Mouse (Mus musculus) kidney, postnatal 0 days (tissue): ENCODE data around the gene Jsrp1. TPM values are rescaled to one million over a fixed set of nuclear protein-coding genes. Genes with fewer than 3 reads are reported as not detected.

Experiments used
- ATAC-seq: fragments of 200-750 bp; cut with Nextera tagmentation; replicated peaks from 2 replicates; pipeline ENCODE4 v1.8.0; 2017; ENCODE audit warnings: low read depth, moderate number of reproducible peaks, moderate TSS enrichment, moderate library complexity; ENCODE audit not compliant: low FRiP score
- DNase-seq: peaks from one replicate; pipeline ENCODE4 v3.0.0-alpha.2; 2016; ENCODE audit warnings: low spot score
- H3K27ac ChIP-seq: fragments of 300-500 bp; sonication (generic); 2 replicates; pipeline ENCODE4 v1.5.1; 2014; ENCODE audit warnings: mild to moderate bottlenecking
- H3K27me3 ChIP-seq: fragments of 300-500 bp; sonication (generic); 2 replicates; pipeline ENCODE4 v1.6.1; 2014; ENCODE audit warnings: low read length, mixed read lengths; ENCODE audit not compliant: insufficient read depth
- H3K36me3 ChIP-seq: fragments of 300-500 bp; sonication (generic); 2 replicates; pipeline ENCODE4 v1.6.1; 2014; ENCODE audit warnings: low read length, mixed read lengths; ENCODE audit not compliant: insufficient read depth
- H3K4me1 ChIP-seq: fragments of 300-500 bp; sonication (generic); replicated peaks from 2 replicates; pipeline ENCODE4 v1.6.1; 2014; ENCODE audit warnings: antibody characterized with exemption, low read length, mixed read lengths; ENCODE audit not compliant: insufficient read depth
- H3K4me2 ChIP-seq: fragments of 300-500 bp; sonication (generic); 2 replicates; pipeline ENCODE4 v1.6.1; 2014; ENCODE audit warnings: mild to moderate bottlenecking, low read length, moderate library complexity, mixed read lengths
- H3K4me3 ChIP-seq: fragments of 300-500 bp; sonication (generic); replicated peaks from 2 replicates; pipeline ENCODE4 v1.5.1; 2014; ENCODE audit warnings: low read depth, low read length
- H3K9ac ChIP-seq: fragments of 300-500 bp; sonication (generic); 2 replicates; pipeline ENCODE4 v1.6.1; 2014; ENCODE audit warnings: low read depth, low read length
- H3K9me3 ChIP-seq: fragments of 300-500 bp; sonication (generic); replicated peaks from 2 replicates; pipeline ENCODE4 v1.6.1; 2016; ENCODE audit warnings: low read length, inconsistent platforms, mixed read lengths
- CTCF ChIP-seq: IDR thresholded peaks from 2 replicates; pipeline ENCODE4 v1.5.1; 2016; ENCODE audit warnings: antibody characterized with exemption, low read depth, mild to moderate bottlenecking, moderate library complexity
- WGBS: fragments of 180-500 bp; shearing (Covaris S2); extraction: QIAGEN DNeasy Blood & Tissue Kit; methylation state at CpG from one replicate; pipeline ENCODE4 v1.1.7; 2014; 5-methylcytosine and 5-hydroxymethylcytosine counted together
- polyA plus RNA-seq: library from polyadenylated mRNA; unstranded; fragments of >200 nt; fragmentation: Nextera tagmentation; extraction: Ambion mirVana; gene quantifications from 2 replicates; pipeline ENCODE4 v1.2.1, GENCODE M21; 2015

The Jsrp1 gene
- polyA plus RNA-seq, 1 experiment from 2014 or later, result 4.6 TPM

- no peaks in the 10 kb centered on the region for H3K27me3 ChIP-seq
- H3K27ac ChIP-seq, result no peak overlapping the region
- H3K9me3 ChIP-seq, result no peaks in the 10 kb centered on the region
- no peak for DNase-seq
- ATAC-seq, result no peak
- H3K4me1 ChIP-seq, result no peaks in the 10 kb centered on the region
- no peak overlapping the region for H3K9ac ChIP-seq
- H3K4me2 ChIP-seq, result no peak overlapping the region
- no peak for TF ChIP-seq CTCF
- no peak overlapping the region for H3K4me3 ChIP-seq
- H3K36me3 ChIP-seq, result peaks cover 89% of the 10 kb centered on the region
- WGBS, result 98% methylated on average over 2 of the region's 2 CpGs
Observed at GRCm38 (mm10) chr10:80784302-80784701, 29.0 kb downstream of the Jsrp1 start.

GRCm38 (mm10) chr10:80779565-80779964 lies 33.7 kb downstream of the Jsrp1 start:
- no peak overlapping the region for H3K9ac ChIP-seq
- no peak for TF ChIP-seq CTCF
- no peaks in the 10 kb centered on the region for H3K4me1 ChIP-seq

GRCm38 (mm10) chr10:80777123-80777522 lies 36.2 kb downstream of the Jsrp1 start:
- H3K36me3 ChIP-seq, result peaks cover 70% of the 10 kb centered on the region
- WGBS, result 91% methylated on average over 5 of the region's 5 CpGs
- H3K9me3 ChIP-seq, result no peaks in the 10 kb centered on the region
- no peaks in the 10 kb centered on the region for H3K27me3 ChIP-seq
- ATAC-seq, result no peak
- H3K9ac ChIP-seq, result no peak overlapping the region
- no peak overlapping the region for H3K27ac ChIP-seq
- no peak overlapping the region for H3K4me2 ChIP-seq
- H3K4me1 ChIP-seq, result no peaks in the 10 kb centered on the region
- no peak overlapping the region for H3K4me3 ChIP-seq
- no peak for TF ChIP-seq CTCF
- DNase-seq, result no peak

More at GRCm38 (mm10) chr10:80779565-80779964, 33.7 kb downstream of the Jsrp1 start:
- Histone ChIP-seq H3K4me2 (no peak overlapping the region), H3K27me3 (no peaks in the 10 kb centered on the region), H3K9me3 (no peaks in the 10 kb centered on the region), H3K36me3 (peaks cover 74% of the 10 kb centered on the region), H3K4me3 (no peak overlapping the region), H3K27ac (no peak overlapping the region)
- DNase-seq (no peak), ATAC-seq (no peak)

GRCm38 (mm10) chr10:80776358-80776869 lies 36.9 kb downstream of the Jsrp1 start:
- WGBS, result 82% methylated on average over 6 of the region's 6 CpGs
- peaks cover 71% of the 10 kb centered on the region for H3K36me3 ChIP-seq
- H3K27ac ChIP-seq, result no peak overlapping the region

GRCm38 (mm10) chr10:80775731-80776130 lies 37.6 kb downstream of the Jsrp1 start:
- no peaks in the 10 kb centered on the region for H3K27me3 ChIP-seq
- TF ChIP-seq CTCF, result no peak
- WGBS, result 90% methylated on average over 4 of the region's 4 CpGs
- DNase-seq (no peak), ATAC-seq (no peak)
- no peak overlapping the region for H3K27ac ChIP-seq
- no peaks in the 10 kb centered on the region for H3K9me3 ChIP-seq
- H3K4me2 ChIP-seq, result no peak overlapping the region
- no peaks in the 10 kb centered on the region for H3K4me1 ChIP-seq
- peaks cover 71% of the 10 kb centered on the region for H3K36me3 ChIP-seq
- H3K4me3 ChIP-seq, result no peak overlapping the region
- H3K9ac ChIP-seq, result no peak overlapping the region

More at GRCm38 (mm10) chr10:80776358-80776869, 36.9 kb downstream of the Jsrp1 start:
- no peak for ATAC-seq
- no peaks in the 10 kb centered on the region for H3K9me3 ChIP-seq
- DNase-seq, result no peak
- TF ChIP-seq CTCF, result no peak
- H3K4me2 ChIP-seq, result no peak overlapping the region
- H3K4me3 ChIP-seq, result no peak overlapping the region
- H3K4me1 ChIP-seq, result no peaks in the 10 kb centered on the region
- H3K9ac ChIP-seq, result no peak overlapping the region
- no peaks in the 10 kb centered on the region for H3K27me3 ChIP-seq

- no peak for TF ChIP-seq CTCF
- WGBS, result 87% methylated on average over 4 of the region's 4 CpGs
- ATAC-seq (0 out of 2 replicates have a peak, but pooled peaks have one; percentile 14), DNase-seq (no peak)
- Histone ChIP-seq H3K9me3 (no peaks in the 10 kb centered on the region), H3K9ac (no peak overlapping the region), H3K36me3 (peaks cover 78% of the 10 kb centered on the region), H3K4me1 (no peaks in the 10 kb centered on the region), H3K4me3 (no peak overlapping the region), H3K27me3 (no peaks in the 10 kb centered on the region), H3K27ac (no peak overlapping the region), H3K4me2 (no peak overlapping the region)
Observed at GRCm38 (mm10) chr10:80774981-80775380, 38.3 kb downstream of the Jsrp1 start.

GRCm38 (mm10) chr10:80774549-80774948 lies 38.7 kb downstream of the Jsrp1 start:
- Histone ChIP-seq H3K9me3 (no peaks in the 10 kb centered on the region), H3K4me3 (no peak overlapping the region), H3K4me2 (no peak overlapping the region), H3K9ac (no peak overlapping the region), H3K27me3 (no peaks in the 10 kb centered on the region), H3K27ac (no peak overlapping the region), H3K4me1 (no peaks in the 10 kb centered on the region), H3K36me3 (peaks cover 79% of the 10 kb centered on the region)
- peak; percentile 91 for TF ChIP-seq CTCF
- peak; percentile 67; the same call in 1 of the 2 replicates for ATAC-seq
- peak; percentile 81 for DNase-seq
- WGBS, result 68% methylated on average over 2 of the region's 2 CpGs
